Mouse (Mus musculus) hindlimb bud, embryonic 11.5 days (tissue): ENCODE results near the gene Abce1.
"Not testable (repeated sequence)": the region's sequence is repeated elsewhere in the genome, so short reads cannot be mapped to it uniquely, and the experiment has no call there.

Experiments
- DNase-seq: peaks from one replicate; pipeline ENCODE4 v3.0.0-alpha.2; 2012; ENCODE audit warnings: low read depth, low spot score; ENCODE audit errors: extremely low spot score

Gene Abce1

DNA sequence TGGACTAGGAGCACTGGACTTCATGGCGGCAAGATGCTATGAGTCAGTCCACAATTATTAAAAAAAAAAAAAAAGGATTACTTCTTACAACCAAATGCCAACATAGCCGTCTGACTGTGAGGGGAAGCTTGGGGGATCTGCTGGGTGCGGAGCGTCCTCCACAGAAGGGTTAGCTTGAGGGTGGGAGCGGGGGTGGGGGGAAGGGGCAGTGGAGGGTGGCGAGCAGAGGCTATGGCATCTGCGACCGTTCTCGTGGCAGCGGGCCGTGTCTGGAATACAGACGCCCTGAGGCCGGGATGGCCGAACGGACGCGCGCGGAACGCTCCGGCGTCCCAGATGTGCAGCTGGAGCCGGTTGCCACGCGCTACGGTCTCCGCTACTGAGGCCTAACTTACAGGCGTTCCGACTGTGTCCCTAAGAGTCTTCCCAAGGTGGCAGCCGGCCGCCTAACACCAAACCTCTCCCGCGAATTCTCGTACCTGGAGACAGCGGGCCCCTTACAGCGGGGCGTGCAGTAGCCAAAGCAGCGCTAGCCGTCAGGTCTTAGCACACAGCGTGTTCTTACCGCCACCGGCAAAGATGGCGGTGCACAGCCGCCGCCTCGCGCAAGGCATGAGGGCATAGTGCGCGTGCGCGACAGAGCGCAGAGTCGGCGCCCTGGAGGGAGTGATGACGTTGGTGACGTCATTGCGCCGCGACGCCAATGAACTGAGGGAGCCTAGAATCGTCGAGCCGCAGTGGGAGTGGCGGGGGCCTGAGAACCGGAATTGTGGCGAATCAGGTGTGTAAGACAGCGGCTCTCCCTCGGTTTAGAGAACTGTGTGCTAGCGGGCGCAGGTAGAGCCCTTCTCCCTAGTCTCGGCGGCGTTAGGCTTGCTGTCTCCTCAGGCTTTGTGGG is at the start of gene Abce1, which contains the start of gene Anapc10:
Abce1 (minus strand) TSS at position 677 of the 898 bp plus-strand sequence.
Anapc10 (plus strand) TSS at position 757 of the 898 bp plus-strand sequence.
- DNase-seq, result peak; percentile 98

DNA sequence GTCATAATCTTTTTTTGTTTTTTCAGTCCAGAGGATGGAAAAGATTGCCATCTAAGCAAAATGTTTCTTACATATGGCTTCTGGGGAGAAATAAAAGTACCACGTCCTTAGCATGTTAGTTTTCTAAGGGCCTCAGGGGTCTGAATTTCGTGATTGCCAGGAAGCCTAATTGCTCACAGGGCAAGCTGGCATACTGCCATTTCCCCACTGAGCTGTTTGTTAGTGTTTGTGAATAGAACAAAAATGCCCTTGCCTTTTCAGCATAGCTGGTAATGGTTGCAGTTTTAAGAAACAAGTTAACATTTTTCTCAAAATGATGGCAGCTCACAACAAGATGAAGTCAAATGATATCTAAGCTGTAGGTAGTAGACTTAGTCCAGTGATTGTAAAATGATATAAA is 38.8 kb upstream of the Abce1 start:
- no peak for DNase-seq

DNA sequence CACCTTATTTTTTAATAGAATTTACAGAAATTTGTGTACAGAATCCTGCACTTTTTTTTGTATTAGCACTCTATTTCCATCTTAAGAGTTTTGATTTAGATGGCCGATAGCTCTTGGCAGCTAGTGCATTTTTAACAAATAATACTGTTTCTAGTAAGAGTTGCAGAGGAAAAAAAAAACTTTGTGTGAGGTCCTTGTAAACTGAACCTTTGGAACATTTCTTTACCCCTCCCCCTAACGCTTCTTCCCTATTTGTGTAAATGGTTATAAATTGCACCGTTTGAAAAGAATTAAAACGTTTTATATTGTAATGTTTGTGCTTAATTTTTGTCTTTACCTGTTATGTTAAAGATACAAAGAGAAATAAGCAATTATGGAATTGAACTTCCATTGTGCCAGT is 37.1 kb upstream of the Abce1 start:
- DNase-seq, result no peak

DNA sequence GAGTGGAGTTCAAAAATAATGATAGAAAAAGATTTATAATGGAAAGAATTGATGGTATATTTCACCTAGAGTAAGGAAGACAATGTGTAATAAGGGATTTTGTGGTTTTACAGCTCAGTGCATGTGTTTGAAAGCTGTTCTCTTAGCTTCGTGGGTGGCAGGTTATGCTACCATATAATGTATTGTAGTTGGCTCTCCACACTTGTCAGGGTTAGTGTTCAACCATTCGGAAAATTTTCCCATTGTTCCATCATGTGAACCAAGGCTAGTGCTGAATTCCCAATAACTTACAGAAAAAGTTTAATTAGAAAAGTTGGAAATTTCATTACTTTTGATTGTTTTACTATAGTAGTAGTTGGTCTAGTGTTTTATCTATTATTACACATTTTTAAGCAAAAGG is 36.6 kb upstream of the Abce1 start:
- DNase-seq, result no peak

DNA sequence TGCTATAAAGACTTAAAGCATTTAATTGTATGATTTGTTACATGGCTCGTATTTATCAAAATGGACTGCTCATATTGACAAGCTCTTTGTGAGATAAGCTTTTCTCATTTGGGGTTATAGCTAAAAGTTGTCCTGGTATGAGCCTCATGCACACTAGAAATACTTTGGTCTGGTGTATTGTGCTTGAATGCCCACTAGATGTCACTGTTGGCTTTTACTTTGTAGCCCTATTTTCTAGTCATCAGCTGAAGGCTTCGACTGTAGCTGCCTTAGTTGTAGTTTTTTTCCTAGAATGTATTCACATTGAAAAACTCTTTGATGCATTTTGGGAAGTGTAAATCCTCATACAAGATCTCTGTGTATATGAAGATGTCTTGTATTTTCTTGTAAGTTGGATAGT is 22.8 kb upstream of the Abce1 start:
- DNase-seq, result peak; percentile 52

DNA sequence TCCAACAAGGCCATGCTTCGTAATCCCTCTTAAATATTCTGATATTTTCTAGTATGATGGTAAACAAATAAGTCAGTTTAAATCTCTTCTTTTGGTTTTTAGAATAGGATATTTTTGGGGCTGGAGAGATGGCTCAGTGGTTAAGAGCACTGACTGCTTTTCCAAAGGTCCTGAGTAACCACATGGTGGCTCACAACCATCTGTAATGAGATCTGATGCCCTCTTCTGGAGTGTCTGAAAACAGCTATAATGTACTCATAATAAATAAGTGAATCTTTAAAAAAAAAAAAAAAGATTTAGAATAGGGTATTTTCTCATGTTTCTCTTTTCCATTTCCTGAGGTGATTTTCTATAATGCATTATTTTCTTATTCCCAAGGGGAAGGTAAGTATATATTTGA is 16.4 kb upstream of the Abce1 start:
- no peak for DNase-seq

DNA sequence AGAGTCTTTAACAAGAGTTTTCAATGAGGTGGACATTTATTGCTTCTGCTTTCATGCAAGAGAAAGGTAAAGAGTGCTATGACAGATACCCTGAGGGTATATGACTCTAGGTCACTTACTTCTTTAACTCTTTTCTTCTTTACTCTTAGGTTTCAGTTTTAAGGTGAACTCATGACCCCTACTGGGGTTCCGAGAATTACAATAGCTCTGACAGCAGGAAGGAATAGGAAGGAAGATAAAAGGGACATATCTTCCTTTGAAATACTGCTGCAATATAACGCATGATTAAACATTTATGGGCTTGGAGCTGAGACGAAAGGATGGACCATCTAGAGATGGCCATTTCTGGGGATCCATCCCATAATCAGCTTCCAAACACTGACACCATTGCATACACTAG is 13.0 kb upstream of the Abce1 start:
- no peak for DNase-seq

DNA sequence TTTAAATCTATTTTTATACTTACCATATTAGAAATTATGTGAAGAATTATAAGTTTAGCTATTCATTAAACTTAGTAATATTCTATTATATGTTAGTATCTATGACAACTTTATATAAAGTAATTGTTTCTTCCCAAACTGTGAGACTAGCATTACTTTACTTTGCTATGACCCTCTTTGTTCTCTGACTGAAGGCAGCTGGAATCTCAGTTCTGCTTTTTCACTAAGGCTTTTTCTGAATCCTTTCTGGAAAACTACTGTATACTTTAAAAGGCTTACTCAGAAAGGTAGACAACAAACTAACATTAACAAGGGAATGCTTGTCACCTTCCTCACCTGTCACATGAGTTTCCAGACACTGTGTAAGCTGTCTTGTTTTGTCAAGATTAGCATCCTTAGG is 11.8 kb upstream of the Abce1 start:
- no peak for DNase-seq

DNA sequence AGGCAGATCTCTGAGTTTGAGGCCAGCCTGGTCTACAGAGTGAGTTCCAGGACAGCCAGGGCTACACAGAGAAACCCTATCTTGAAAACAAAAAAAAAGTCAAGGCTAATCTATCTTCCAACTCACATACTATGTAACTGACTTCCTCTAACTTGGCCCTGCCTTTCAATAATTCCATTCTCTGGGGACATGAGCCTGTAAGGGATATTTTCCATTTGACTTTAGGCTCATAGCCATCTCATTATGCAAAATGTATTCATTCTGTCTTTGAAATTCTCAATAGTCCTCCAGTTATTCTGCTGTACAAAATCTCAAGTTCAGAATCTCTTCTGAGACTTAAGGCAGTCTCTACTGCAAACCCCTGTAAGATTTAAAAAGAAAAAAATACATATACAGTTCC is 10.0 kb upstream of the Abce1 start:
- DNase-seq, result no peak

DNA sequence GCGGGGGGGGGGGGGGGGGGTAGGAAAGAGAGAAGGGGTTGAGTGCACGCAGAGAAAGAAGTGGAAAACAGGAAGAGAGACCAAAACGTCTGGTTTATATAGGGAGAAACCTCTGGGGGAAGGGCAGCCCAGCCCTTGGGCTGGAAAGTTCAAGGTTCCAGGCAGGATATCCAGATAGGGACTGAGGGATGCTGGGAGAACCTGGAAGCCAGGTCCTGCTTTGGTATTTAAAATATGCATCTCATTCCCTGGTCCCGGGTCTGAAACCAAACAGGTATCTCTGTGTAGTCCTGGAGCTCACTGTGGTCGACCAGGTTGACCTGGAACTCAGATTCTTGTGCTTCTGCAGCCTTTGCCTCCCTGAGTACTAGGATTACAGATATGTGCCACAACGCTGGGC is 1.1 kb upstream of the Abce1 start:
- DNase-seq, result no peak

DNA sequence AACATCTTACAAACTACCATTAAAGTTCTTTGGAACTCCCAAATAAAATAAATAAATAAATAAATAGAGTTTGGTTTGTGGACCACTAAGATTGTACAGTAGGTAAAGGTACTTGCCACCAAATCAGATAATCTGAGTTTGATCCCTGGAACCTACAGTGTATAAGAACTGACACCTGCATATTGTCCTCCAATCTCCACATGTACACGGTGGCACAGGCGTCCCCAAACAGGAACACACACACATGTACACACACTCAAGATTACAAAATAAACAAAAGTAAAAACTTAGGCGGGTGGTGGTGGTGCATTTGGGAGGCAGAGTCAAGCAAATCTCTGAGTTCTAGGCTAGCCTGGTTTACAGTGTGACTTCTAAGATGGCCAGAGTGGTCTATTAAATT is 4.9 kb downstream of the Abce1 start:
- DNase-seq, result no peak

DNA sequence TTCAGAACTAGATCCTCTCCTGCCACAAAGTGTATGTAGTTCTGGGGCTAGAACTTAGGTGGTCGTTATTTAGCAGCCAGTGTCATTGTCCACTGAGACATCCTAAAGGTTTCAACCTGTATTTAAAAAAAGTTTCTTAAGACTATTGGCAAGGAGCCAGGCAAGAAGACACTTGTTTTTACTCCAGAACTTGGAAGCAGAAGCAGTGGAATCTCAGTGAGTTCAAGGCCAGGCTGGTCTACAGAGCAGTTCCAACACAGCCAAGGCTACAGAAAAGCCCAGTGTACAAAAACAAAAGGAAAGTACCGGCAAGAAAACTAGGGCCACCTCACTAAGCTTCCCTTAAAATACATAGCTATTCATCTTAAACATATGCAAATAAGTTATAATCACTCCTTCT is 19.0 kb downstream of the Abce1 start:
- DNase-seq, result no peak

DNA sequence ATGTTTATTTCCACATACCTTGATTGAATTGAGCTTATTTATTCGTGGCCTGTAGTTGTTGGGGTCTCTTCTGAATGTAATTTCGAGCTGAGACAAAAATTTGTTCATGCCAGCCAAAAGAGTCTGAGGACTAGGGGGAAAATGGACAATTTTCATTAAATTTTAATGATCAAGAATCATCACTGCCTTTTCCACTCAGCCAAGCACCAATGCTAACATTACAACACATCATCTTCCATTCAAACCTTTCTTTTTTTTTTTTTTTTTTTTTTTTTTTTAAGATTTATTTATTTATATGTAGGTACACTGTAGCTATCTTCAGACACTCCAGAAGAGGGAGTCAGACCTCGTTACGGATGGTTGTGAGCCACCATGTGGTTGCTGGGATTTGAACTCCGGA is 25.6 kb downstream of the Abce1 start:
- not testable (repeated sequence) for DNase-seq

DNA sequence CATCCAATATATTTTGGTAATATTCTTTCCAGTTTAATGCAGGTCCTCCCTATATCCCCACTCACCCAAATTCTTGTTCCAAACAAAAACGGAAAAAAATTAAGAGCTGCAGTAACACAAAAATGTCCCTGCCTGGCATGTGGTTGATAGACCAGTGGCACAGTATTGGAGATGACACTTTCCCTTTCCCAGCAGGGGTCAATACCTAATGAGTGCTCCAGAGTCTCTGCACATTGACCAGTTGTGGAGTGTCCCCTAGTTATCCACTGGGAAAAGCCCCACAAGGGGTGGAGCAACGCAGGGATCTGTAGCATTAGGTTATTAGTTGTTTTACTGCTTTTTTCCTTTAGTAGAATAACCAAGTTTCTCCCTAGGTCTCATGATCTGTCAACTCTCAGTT is 30.6 kb downstream of the Abce1 start:
- DNase-seq, result no peak

DNA sequence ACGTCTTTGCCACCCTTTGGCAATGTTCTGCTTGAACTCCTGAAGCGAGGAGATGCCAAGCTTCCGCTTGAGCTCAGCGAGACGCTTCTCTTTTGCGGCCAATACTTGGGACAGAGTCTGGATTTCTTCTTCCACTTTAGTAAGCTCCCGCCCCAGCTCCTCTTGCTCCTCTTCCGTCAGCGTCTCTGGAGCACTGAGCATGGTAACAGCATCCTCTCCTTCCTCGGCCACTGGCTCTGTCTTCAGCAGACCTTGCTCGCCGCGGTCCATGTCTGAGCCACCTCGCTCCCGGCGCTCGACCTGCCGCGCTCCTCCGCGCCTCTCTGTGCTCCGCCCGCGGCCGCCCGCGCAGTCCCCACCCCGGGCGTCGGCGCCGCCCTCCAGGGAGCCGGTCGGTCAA is 31.0 kb downstream of the Abce1 start:
- DNase-seq, result no peak

DNA sequence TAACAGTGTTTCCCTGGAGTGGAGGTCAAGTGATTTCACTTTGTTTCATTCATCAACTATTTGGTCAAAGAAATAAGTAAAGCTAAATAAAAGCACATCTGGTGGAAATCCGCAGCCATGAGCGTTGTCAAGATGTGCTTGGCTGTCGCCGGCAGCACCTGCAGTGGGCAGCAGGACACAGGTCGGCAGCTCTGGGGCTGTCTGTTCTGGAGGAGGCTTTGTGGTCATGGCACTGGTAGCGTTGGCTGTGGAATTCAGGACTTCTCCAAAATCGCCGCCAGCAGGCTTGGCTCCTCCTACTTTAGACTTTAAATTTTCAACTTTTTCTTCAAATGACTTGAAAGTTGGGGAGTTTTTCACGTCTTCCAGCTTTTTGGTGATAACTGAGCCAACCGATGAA is 31.5 kb downstream of the Abce1 start:
- not testable (repeated sequence) for DNase-seq

DNA sequence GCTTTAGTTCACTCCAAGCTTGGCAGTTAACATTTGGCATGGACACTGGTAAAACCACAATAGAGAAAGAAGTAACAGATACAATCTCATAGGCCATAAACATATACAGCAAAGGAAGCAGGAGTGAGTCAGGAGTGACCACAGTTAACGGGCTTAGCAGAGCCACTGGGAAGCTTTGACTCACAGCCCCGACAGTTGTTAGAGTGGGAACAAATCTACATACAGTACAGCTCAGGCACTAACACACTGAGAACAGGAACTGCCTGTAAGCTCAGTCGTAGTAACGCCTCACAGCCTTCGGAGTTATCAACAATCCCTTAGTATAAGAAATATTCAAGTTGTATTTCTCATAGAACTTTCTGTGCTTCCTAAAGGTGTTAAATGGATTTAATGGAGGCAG is 32.5 kb downstream of the Abce1 start:
- DNase-seq, result no peak

DNA sequence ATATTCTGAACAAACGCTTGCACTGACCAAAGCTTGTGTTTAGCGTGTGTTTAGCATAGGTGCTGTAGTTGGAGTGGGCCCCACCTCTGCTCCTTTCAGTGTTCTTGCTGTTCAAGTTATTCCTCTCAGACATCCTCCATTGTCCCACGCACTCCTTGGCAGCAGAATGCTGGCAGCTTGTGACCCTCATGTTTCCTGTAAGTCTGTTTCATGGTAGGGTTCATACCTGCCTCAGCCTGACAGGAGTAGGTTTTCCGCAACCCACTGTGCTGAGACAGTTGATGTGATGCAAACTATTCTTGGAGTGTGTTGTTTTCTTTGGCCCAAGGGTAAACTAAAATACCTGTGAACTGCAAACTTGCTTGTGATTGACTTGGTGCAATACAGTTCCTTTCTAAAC is 35.1 kb downstream of the Abce1 start:
- DNase-seq, result no peak

DNA sequence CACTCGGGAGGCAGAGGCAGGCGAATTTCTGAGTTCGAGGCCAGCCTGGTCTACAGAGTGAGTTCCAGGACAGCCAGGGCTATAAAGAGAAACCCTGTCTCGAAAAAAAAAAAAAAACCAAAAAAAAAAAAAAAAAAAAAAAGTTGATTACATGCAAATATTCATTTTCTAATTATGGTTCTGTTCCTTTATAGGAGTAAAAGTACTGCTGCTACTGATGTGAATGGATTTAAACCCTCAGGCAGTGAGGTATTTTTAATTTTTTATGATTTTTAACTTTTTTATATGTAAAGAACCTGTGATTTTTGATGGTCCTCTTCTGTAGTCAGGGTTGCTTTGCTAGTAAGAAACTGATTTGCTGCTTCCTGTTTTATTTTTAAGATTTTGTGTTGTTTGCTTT is 52.8 kb downstream of the Abce1 start:
- DNase-seq, result not testable (repeated sequence)

DNA sequence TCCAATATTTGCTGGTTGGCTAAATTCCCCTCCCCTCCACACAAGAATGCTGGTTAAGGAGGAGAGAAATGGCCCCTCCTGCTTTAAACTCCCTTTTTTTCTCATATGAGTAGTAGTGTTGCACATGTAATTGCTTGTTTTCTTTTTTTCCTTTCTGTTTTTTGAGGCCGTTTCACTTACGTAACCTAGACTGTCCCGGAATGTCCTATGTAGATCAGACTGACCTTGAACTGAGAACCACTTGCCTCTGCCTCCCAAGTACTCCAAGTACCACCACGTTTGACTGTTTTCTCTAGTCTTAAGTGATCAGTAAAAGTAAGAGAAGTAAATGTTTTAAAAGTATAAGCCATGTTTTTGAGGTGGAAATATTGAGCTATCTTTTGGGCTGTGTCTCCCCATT is 57.8 kb downstream of the Abce1 start:
- no peak for DNase-seq

DNA sequence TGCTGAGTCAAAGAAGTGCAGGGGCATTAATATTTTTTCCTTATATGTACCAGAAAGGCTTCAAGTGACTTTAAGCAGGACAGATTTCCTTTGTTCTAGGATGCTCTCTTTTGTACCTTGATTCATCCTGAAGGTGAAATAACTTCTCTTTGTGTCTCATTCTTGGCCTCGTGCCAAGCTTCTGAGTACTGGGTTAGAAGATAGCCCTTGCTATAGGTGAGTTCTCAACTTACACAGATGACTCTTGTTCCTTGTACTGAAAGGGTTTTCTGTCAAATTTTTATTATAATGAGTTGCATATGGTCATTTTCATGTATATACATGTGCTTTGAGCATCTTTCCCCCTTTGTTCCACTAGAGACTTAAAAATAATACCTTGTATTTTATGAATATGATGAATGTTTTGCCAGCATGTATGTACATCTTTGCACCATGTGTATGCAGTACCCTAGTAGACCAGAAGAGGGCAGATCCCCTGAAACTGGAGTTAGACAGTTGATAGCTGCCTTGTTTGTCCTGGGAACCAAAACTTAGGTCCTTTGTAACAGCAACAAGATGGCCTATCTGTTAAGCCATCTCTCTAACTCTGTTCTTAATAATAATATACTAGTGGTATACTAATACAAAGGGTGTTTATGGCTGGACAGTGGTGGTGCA is 61.3 kb downstream of the Abce1 start:
- DNase-seq, result no peak

DNA sequence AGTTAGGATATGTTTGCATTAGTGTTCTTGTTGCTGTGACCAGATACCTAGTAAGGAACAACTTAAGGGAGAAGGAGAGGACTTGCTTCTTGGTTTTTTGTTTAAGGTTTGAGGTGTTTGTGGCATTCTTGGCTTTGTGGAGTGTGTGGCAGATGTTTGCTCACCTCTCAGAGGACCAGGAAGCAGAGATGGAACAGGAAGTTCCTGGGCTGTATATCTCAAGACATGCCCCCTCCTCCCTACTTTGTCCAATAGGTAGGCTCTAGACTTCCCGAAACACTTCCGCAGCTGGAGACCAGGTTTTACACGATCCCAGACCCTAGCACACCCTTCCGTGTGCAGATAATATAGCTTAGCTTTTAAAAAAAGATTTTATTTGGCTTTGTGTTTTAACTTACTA is 62.0 kb downstream of the Abce1 start:
- no peak for DNase-seq
